Mouse (Mus musculus) intestine, postnatal 0 days (tissue): ENCODE results near the gene Klf8. TPM values are rescaled to one million over a fixed set of nuclear protein-coding genes. Genes with fewer than 3 reads are reported as not detected.
A peak's percentile ranks its signal among the peaks of the same experiment; 100 is the strongest.
"Not testable (repeated sequence)": the region's sequence is repeated elsewhere in the genome, so short reads cannot be mapped to it uniquely, and the experiment has no call there.

Experiments
- ATAC-seq: fragments of 200-750 bp; cut with Nextera tagmentation; 2 replicates; pipeline ENCODE4 v1.8.0; 2017; ENCODE audit warnings: mild to moderate bottlenecking, moderate TSS enrichment, moderate library complexity
- H3K27ac ChIP-seq: fragments of 300-500 bp; sonication (generic); 2 replicates; pipeline ENCODE4 v1.5.1; 2014; ENCODE audit warnings: mild to moderate bottlenecking, low read depth, low read length, moderate library complexity
- H3K27me3 ChIP-seq: fragments of 300-500 bp; sonication (generic); replicated peaks from 2 replicates; pipeline ENCODE4 v1.6.1; 2014; ENCODE audit warnings: low read length, mixed read lengths; ENCODE audit not compliant: control insufficient read depth, insufficient read depth
- H3K36me3 ChIP-seq: fragments of 300-500 bp; sonication (generic); 2 replicates; pipeline ENCODE4 v1.6.1; 2014; ENCODE audit warnings: mild to moderate bottlenecking, moderate library complexity; ENCODE audit not compliant: control insufficient read depth, insufficient read depth
- H3K4me1 ChIP-seq: fragments of 300-500 bp; sonication (generic); replicated peaks from 2 replicates; pipeline ENCODE4 v1.6.1; 2014; ENCODE audit warnings: antibody characterized with exemption, low read length, mixed read lengths; ENCODE audit not compliant: control insufficient read depth, insufficient read depth
- H3K4me2 ChIP-seq: fragments of 300-500 bp; sonication (generic); replicated peaks from 2 replicates; pipeline ENCODE4 v1.6.1; 2014; ENCODE audit warnings: low read depth, mild to moderate bottlenecking, moderate library complexity
- H3K4me3 ChIP-seq: fragments of 300-500 bp; sonication (generic); 2 replicates; pipeline ENCODE4 v1.5.1; 2014; ENCODE audit warnings: low read depth, low read length
- H3K9ac ChIP-seq: fragments of 300-500 bp; sonication (generic); 2 replicates; pipeline ENCODE4 v1.6.1; 2014; ENCODE audit warnings: mild to moderate bottlenecking, low read depth, low read length
- H3K9me3 ChIP-seq: fragments of 300-500 bp; sonication (generic); 2 replicates; pipeline ENCODE4 v1.6.1; 2016; ENCODE audit warnings: mixed run types; ENCODE audit not compliant: control insufficient read depth
- CTCF ChIP-seq: sonication (generic); IDR thresholded peaks from 2 replicates; pipeline ENCODE4 v1.5.1; 2016; ENCODE audit warnings: low read depth, mild to moderate bottlenecking, control low read depth, antibody characterized with exemption, moderate library complexity
- WGBS: fragments of 180-500 bp; shearing (Covaris S2); extraction: QIAGEN DNeasy Blood & Tissue Kit; methylation state at CpG from one replicate; pipeline ENCODE4 v1.1.7; 2014; 5-methylcytosine and 5-hydroxymethylcytosine counted together
- polyA plus RNA-seq: library from polyadenylated mRNA; unstranded; fragments of >200 nt; fragmentation: Nextera tagmentation; extraction: Ambion mirVana; gene quantifications from 2 replicates; pipeline ENCODE4 v1.2.1, GENCODE M21; 2015

The Klf8 gene
- polyA plus RNA-seq, 1 experiment from 2014 or later = 0.33 TPM

GRCm38 (mm10) chrX:153254256-153254655, 17.0 kb downstream of the Klf8 start:
- no peak for TF ChIP-seq CTCF
- H3K27me3 ChIP-seq = no peaks in the 10 kb centered on the region
- WGBS = 78% methylated on average over 1 of the region's 1 CpGs
- no peak overlapping the region for H3K27ac ChIP-seq
- no peaks in the 10 kb centered on the region for H3K4me1 ChIP-seq
- no peak overlapping the region for H3K4me2 ChIP-seq
- ATAC-seq = no peak
- H3K9me3 ChIP-seq = no peaks in the 10 kb centered on the region
- H3K9ac ChIP-seq = no peak overlapping the region
- H3K4me3 ChIP-seq = no peak overlapping the region
- H3K36me3 ChIP-seq = no peaks in the 10 kb centered on the region

GRCm38 (mm10) chrX:153255504-153255903, 18.2 kb downstream of the Klf8 start:
- H3K4me2 ChIP-seq = no peak overlapping the region
- no peaks in the 10 kb centered on the region for H3K36me3 ChIP-seq
- H3K27me3 ChIP-seq = no peaks in the 10 kb centered on the region
- H3K27ac ChIP-seq = no peak overlapping the region
- no peaks in the 10 kb centered on the region for H3K9me3 ChIP-seq
- ATAC-seq = no peak
- no peak overlapping the region for H3K4me3 ChIP-seq
- no peak overlapping the region for H3K9ac ChIP-seq
- H3K4me1 ChIP-seq = no peaks in the 10 kb centered on the region
- no peak for TF ChIP-seq CTCF
- 52% methylated on average over 2 of the region's 2 CpGs for WGBS

- Histone ChIP-seq H3K4me2 (no peak overlapping the region), H3K36me3 (no peaks in the 10 kb centered on the region), H3K4me3 (no peak overlapping the region), H3K9me3 (no peaks in the 10 kb centered on the region), H3K27me3 (no peaks in the 10 kb centered on the region), H3K4me1 (no peaks in the 10 kb centered on the region), H3K9ac (no peak overlapping the region), H3K27ac (no peak overlapping the region)
- no peak for ATAC-seq
- TF ChIP-seq CTCF = no peak
- 68% methylated on average over 2 of the region's 2 CpGs for WGBS
These were observed 44.9 kb downstream of the Klf8 start for GRCm38 (mm10) chrX:153282185-153282584.

- Histone ChIP-seq H3K27ac (no peak overlapping the region), H3K9ac (no peak overlapping the region), H3K36me3 (no peaks in the 10 kb centered on the region), H3K4me1 (no peaks in the 10 kb centered on the region), H3K4me3 (no peak overlapping the region), H3K4me2 (no peak overlapping the region), H3K27me3 (no peaks in the 10 kb centered on the region), H3K9me3 (no peaks in the 10 kb centered on the region)
- no peak for TF ChIP-seq CTCF
- WGBS = 62% methylated on average over 4 of the region's 4 CpGs
- peak; percentile 87 for ATAC-seq
These were observed 74.1 kb downstream of the Klf8 start for GRCm38 (mm10) chrX:153311356-153311755.

GRCm38 (mm10) chrX:153323105-153323504, 85.8 kb downstream of the Klf8 start:
- no peak for TF ChIP-seq CTCF
- no peaks in the 10 kb centered on the region for H3K27me3 ChIP-seq
- no peaks in the 10 kb centered on the region for H3K36me3 ChIP-seq
- H3K4me2 ChIP-seq = 0 out of 2 replicates have a peak overlapping the region, but pooled peaks have one; percentile 17
- H3K9ac ChIP-seq = no peak overlapping the region
- H3K27ac ChIP-seq = no peak overlapping the region
- H3K9me3 ChIP-seq = no peaks in the 10 kb centered on the region
- ATAC-seq = no peak
- H3K4me3 ChIP-seq = no peak overlapping the region
- WGBS = 39% methylated on average over 3 of the region's 3 CpGs
- H3K4me1 ChIP-seq = no peaks in the 10 kb centered on the region

GRCm38 (mm10) chrX:153334140-153334539, 96.9 kb downstream of the Klf8 start:
- H3K27ac ChIP-seq, H3K9me3 ChIP-seq, H3K4me3 ChIP-seq, ATAC-seq, H3K27me3 ChIP-seq, H3K4me2 ChIP-seq, H3K9ac ChIP-seq, H3K4me1 ChIP-seq, H3K36me3 ChIP-seq: not testable (repeated sequence)
- 81% methylated on average over 3 of the region's 3 CpGs for WGBS
